Mouse (Mus musculus): ENCODE results near the gene Wscd2. TPM values are rescaled to one million over a fixed set of nuclear protein-coding genes. Genes with fewer than 3 reads are reported as not detected.

Gene Wscd2
- polyA plus RNA-seq, 1 experiment from 2014 or later = 13.7 TPM

DNA sequence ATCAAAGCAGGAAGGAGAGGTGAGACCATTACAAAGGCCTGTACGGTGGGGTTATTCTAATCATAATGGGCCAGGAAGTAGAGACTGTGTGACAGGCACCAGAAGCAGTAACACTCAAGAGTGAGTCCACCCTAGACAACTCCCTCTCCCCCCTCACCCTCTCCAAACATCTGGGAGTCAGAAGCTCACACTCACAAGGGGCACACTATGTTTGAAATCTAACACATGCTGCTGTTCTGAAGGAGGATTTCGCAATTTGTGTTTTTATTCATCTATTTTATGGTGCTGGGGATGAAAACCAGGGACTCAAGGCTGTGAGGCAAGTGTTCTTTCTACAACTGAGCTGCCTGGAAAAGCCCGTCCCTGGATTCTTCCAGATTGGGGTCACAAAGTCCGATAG is 114.6 kb downstream of the Wscd2 start:
- ATAC-seq (ENCODE audit: low FRiP score) = no peak
- no peaks in the 10 kb centered on the region for H3K36me3 ChIP-seq (replicated peaks; ENCODE audit: control insufficient read depth, insufficient read depth)
- no peaks in the 10 kb centered on the region for H3K27me3 ChIP-seq (ENCODE audit: control insufficient read depth, insufficient read depth, low read length)
- no peak overlapping the region for H3K4me3 ChIP-seq (replicated peaks; ENCODE audit: low read length)
- H3K4me1 ChIP-seq (replicated peaks; ENCODE audit: control insufficient read depth, insufficient read depth, low read length) = peaks cover 12% of the 10 kb centered on the region; the same call in 1 of the 2 replicates
- H3K9me3 ChIP-seq (ENCODE audit: control insufficient read depth, low read length) = no peaks in the 10 kb centered on the region
- no peak overlapping the region for H3K9ac ChIP-seq
- 85% methylated on average over 4 of the region's 4 CpGs for WGBS
- no peak for DNase-seq (ENCODE audit: low spot score)
- H3K27ac ChIP-seq = no peak overlapping the region
- no peak overlapping the region for H3K4me2 ChIP-seq (replicated peaks)

GRCm38 (mm10) chr5:113606121-113606520 is 116.0 kb downstream of the Wscd2 start:
- DNase-seq (ENCODE audit: low spot score) (no peak), ATAC-seq (ENCODE audit: low FRiP score) (no peak)
- no peak overlapping the region for H3K9ac ChIP-seq
- H3K27me3 ChIP-seq (ENCODE audit: control insufficient read depth, insufficient read depth, low read length) = no peaks in the 10 kb centered on the region
- H3K27ac ChIP-seq = no peak overlapping the region
- H3K36me3 ChIP-seq (replicated peaks; ENCODE audit: control insufficient read depth, insufficient read depth) = no peaks in the 10 kb centered on the region
- H3K4me2 ChIP-seq (replicated peaks) = no peak overlapping the region
- H3K4me1 ChIP-seq (replicated peaks; ENCODE audit: control insufficient read depth, insufficient read depth, low read length) = 0 out of 2 replicates have a peak, but pooled peaks cover 5% of the 10 kb centered on the region
- H3K4me3 ChIP-seq (replicated peaks; ENCODE audit: low read length) = no peak overlapping the region
- no peaks in the 10 kb centered on the region for H3K9me3 ChIP-seq (ENCODE audit: control insufficient read depth, low read length)
- 78% methylated on average over 3 of the region's 3 CpGs for WGBS

GRCm38 (mm10) chr5:113606961-113607785 is 117.0 kb downstream of the Wscd2 start:
- no peak overlapping the region for H3K4me3 ChIP-seq (replicated peaks; ENCODE audit: low read length)
- H3K27me3 ChIP-seq (ENCODE audit: control insufficient read depth, insufficient read depth, low read length) = no peaks in the 10 kb centered on the region
- DNase-seq (ENCODE audit: low spot score) (no peak), ATAC-seq (ENCODE audit: low FRiP score) (no peak)
- 76% methylated on average over 8 of the region's 8 CpGs for WGBS
- H3K9ac ChIP-seq = no peak overlapping the region
- no peaks in the 10 kb centered on the region for H3K36me3 ChIP-seq (replicated peaks; ENCODE audit: control insufficient read depth, insufficient read depth)
- H3K4me2 ChIP-seq (replicated peaks) = no peak overlapping the region
- H3K9me3 ChIP-seq (ENCODE audit: control insufficient read depth, low read length) = no peaks in the 10 kb centered on the region
- H3K27ac ChIP-seq = no peak overlapping the region
- 0 out of 2 replicates have a peak, but pooled peaks cover 5% of the 10 kb centered on the region for H3K4me1 ChIP-seq (replicated peaks; ENCODE audit: control insufficient read depth, insufficient read depth, low read length)

- H3K27ac ChIP-seq = 0 out of 2 replicates have a peak overlapping the region, but pooled peaks have one; percentile 38
- H3K4me2 ChIP-seq (replicated peaks) = no peak overlapping the region
- no peaks in the 10 kb centered on the region for H3K9me3 ChIP-seq (ENCODE audit: control insufficient read depth, low read length)
- 25% methylated on average over 13 of the region's 13 CpGs for WGBS
- H3K9ac ChIP-seq = no peak overlapping the region
- H3K36me3 ChIP-seq (replicated peaks; ENCODE audit: control insufficient read depth, insufficient read depth) = no peaks in the 10 kb centered on the region
- no peak for DNase-seq (ENCODE audit: low spot score)
- H3K27me3 ChIP-seq (ENCODE audit: control insufficient read depth, insufficient read depth, low read length) = no peaks in the 10 kb centered on the region
- H3K4me1 ChIP-seq (replicated peaks; ENCODE audit: control insufficient read depth, insufficient read depth, low read length) = 0 out of 2 replicates have a peak, but pooled peaks cover 5% of the 10 kb centered on the region
- no peak overlapping the region for H3K4me3 ChIP-seq (replicated peaks; ENCODE audit: low read length)
- no peak for ATAC-seq (ENCODE audit: low FRiP score)
Measured at GRCm38 (mm10) chr5:113607941-113608431, 117.9 kb downstream of the Wscd2 start.

GRCm38 (mm10) chr5:113608511-113608910 is 118.4 kb downstream of the Wscd2 start:
- H3K4me3 ChIP-seq (replicated peaks; ENCODE audit: low read length) = no peak overlapping the region
- ATAC-seq (ENCODE audit: low FRiP score) = no peak
- no peaks in the 10 kb centered on the region for H3K36me3 ChIP-seq (replicated peaks; ENCODE audit: control insufficient read depth, insufficient read depth)
- H3K4me1 ChIP-seq (replicated peaks; ENCODE audit: control insufficient read depth, insufficient read depth, low read length) = 0 out of 2 replicates have a peak, but pooled peaks cover 5% of the 10 kb centered on the region
- H3K9me3 ChIP-seq (ENCODE audit: control insufficient read depth, low read length) = no peaks in the 10 kb centered on the region
- H3K27me3 ChIP-seq (ENCODE audit: control insufficient read depth, insufficient read depth, low read length) = no peaks in the 10 kb centered on the region
- 82% methylated on average over 8 of the region's 8 CpGs for WGBS
- no peak overlapping the region for H3K4me2 ChIP-seq (replicated peaks)
- H3K9ac ChIP-seq = no peak overlapping the region
- H3K27ac ChIP-seq = 0 out of 2 replicates have a peak overlapping the region, but pooled peaks have one; percentile 38
- DNase-seq (ENCODE audit: low spot score) = no peak

GRCm38 (mm10) chr5:113609891-113610290 is 119.8 kb downstream of the Wscd2 start:
- 53% methylated on average over 5 of the region's 5 CpGs for WGBS
- no peak for ATAC-seq (ENCODE audit: low FRiP score)

GRCm38 (mm10) chr5:113610490-113610889 is 120.4 kb downstream of the Wscd2 start:
- ATAC-seq (ENCODE audit: low FRiP score) (no peak), DNase-seq (ENCODE audit: low spot score) (no peak)
- no peaks in the 10 kb centered on the region for H3K36me3 ChIP-seq (replicated peaks; ENCODE audit: control insufficient read depth, insufficient read depth)
- no peaks in the 10 kb centered on the region for H3K9me3 ChIP-seq (ENCODE audit: control insufficient read depth, low read length)
- 0 out of 2 replicates have a peak, but pooled peaks cover 5% of the 10 kb centered on the region for H3K4me1 ChIP-seq (replicated peaks; ENCODE audit: control insufficient read depth, insufficient read depth, low read length)
- WGBS = 50% methylated on average over 6 of the region's 6 CpGs
- H3K4me2 ChIP-seq (replicated peaks) = no peak overlapping the region
- H3K4me3 ChIP-seq (replicated peaks; ENCODE audit: low read length) = no peak overlapping the region
- H3K27ac ChIP-seq = no peak overlapping the region
- no peaks in the 10 kb centered on the region for H3K27me3 ChIP-seq (ENCODE audit: control insufficient read depth, insufficient read depth, low read length)
- H3K9ac ChIP-seq = no peak overlapping the region

More at GRCm38 (mm10) chr5:113609891-113610290, 119.8 kb downstream of the Wscd2 start:
- Histone ChIP-seq H3K4me2 (replicated peaks) (no peak overlapping the region), H3K9me3 (ENCODE audit: control insufficient read depth, low read length) (no peaks in the 10 kb centered on the region), H3K27ac (no peak overlapping the region), H3K27me3 (ENCODE audit: control insufficient read depth, insufficient read depth, low read length) (no peaks in the 10 kb centered on the region), H3K9ac (no peak overlapping the region), H3K36me3 (replicated peaks; ENCODE audit: control insufficient read depth, insufficient read depth) (no peaks in the 10 kb centered on the region), H3K4me1 (replicated peaks; ENCODE audit: control insufficient read depth, insufficient read depth, low read length) (0 out of 2 replicates have a peak, but pooled peaks cover 5% of the 10 kb centered on the region), H3K4me3 (replicated peaks; ENCODE audit: low read length) (no peak overlapping the region)
- no peak for DNase-seq (ENCODE audit: low spot score)

DNA sequence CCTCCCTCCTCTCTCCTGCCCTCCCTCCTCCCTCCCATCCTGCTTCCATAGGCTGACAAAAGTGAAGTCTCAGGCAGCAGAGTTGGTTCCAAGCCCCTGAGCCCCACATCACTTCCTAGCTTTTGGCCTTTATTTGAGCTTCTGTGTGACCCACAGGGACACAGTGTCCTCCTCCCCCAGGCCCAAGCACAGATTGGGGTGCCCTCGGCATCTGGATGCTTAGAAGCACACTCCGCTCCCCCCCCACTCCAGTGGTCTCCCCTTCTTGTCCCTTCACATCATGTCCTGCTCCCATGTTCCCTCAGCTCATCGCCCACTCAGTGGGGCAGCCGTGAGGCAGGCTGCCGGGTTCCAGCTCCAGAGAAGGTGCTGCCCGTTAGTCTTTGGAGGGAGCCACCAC is 121.0 kb downstream of the Wscd2 start:
- no peak for DNase-seq (ENCODE audit: low spot score)
- 0 out of 2 replicates have a peak, but pooled peaks cover 5% of the 10 kb centered on the region for H3K4me1 ChIP-seq (replicated peaks; ENCODE audit: control insufficient read depth, insufficient read depth, low read length)
- H3K27ac ChIP-seq = no peak overlapping the region
- no peaks in the 10 kb centered on the region for H3K27me3 ChIP-seq (ENCODE audit: control insufficient read depth, insufficient read depth, low read length)
- 80% methylated on average over 6 of the region's 6 CpGs for WGBS
- H3K9me3 ChIP-seq (ENCODE audit: control insufficient read depth, low read length) = no peaks in the 10 kb centered on the region
- no peak overlapping the region for H3K4me3 ChIP-seq (replicated peaks; ENCODE audit: low read length)
- H3K9ac ChIP-seq = no peak overlapping the region
- no peaks in the 10 kb centered on the region for H3K36me3 ChIP-seq (replicated peaks; ENCODE audit: control insufficient read depth, insufficient read depth)
- H3K4me2 ChIP-seq (replicated peaks) = no peak overlapping the region
- no peak for ATAC-seq (ENCODE audit: low FRiP score)

- Histone ChIP-seq H3K4me1 (replicated peaks; ENCODE audit: control insufficient read depth, insufficient read depth, low read length) (0 out of 2 replicates have a peak, but pooled peaks cover 5% of the 10 kb centered on the region), H3K4me2 (replicated peaks) (no peak overlapping the region), H3K4me3 (replicated peaks; ENCODE audit: low read length) (no peak overlapping the region), H3K36me3 (replicated peaks; ENCODE audit: control insufficient read depth, insufficient read depth) (no peaks in the 10 kb centered on the region), H3K27ac (no peak overlapping the region), H3K9me3 (ENCODE audit: control insufficient read depth, low read length) (no peaks in the 10 kb centered on the region), H3K27me3 (ENCODE audit: control insufficient read depth, insufficient read depth, low read length) (no peaks in the 10 kb centered on the region), H3K9ac (no peak overlapping the region)
- ATAC-seq (ENCODE audit: low FRiP score) (no peak), DNase-seq (ENCODE audit: low spot score) (no peak)
- 78% methylated on average over 12 of the region's 12 CpGs for WGBS
Measured at GRCm38 (mm10) chr5:113611771-113612233, 121.7 kb downstream of the Wscd2 start.

Data from hindbrain, embryonic 14.5 days (tissue).